Mouse (Mus musculus) CH12.LX (cell line): Measurements from ENCODE around the gene Phgr1. TPM values are rescaled to one million over a fixed set of nuclear protein-coding genes. Genes with fewer than 3 reads are reported as not detected.

Source experiments
- DNase-seq: peaks from one replicate; pipeline ENCODE4 v3.0.0-alpha.2; 2013; ENCODE audit errors: extremely low read depth
- H3K27ac ChIP-seq: 2 replicates; pipeline ENCODE4 v1.5.1; 2012; ENCODE audit warnings: low read depth, mild to moderate bottlenecking, control low read depth, moderate library complexity; ENCODE audit not compliant: insufficient read depth
- H3K27me3 ChIP-seq: replicated peaks from 2 replicates; pipeline ENCODE3; 2012; ENCODE audit warnings: inconsistent platforms
- H3K36me3 ChIP-seq, 2 experiments: replicated peaks in 1 of 2; 2 replicates each; pipeline versions ENCODE3 to v1.6.1; 2012; ENCODE audit warnings: inconsistent platforms in 1 of 2, low read length in 1 of 2, mild to moderate bottlenecking in 1 of 2, mixed read lengths in 1 of 2, moderate library complexity in 1 of 2; ENCODE audit not compliant: control insufficient read depth in 1 of 2, insufficient read depth in 1 of 2
- H3K4me1 ChIP-seq, 2 experiments: 2 replicates each; pipeline ENCODE4 v1.6.1; 2012; ENCODE audit warnings: inconsistent platforms in 1 of 2, moderate library complexity in 1 of 2; ENCODE audit not compliant: insufficient read depth in 2 of 2, control insufficient read depth in 1 of 2
- H3K4me2 ChIP-seq: 2 replicates; pipeline ENCODE4 v1.6.1; 2012; ENCODE audit warnings: low read depth, mild to moderate bottlenecking, control low read depth; ENCODE audit not compliant: poor library complexity, insufficient read depth, severe bottlenecking
- H3K4me3 ChIP-seq, 3 experiments: fragments of 150-350 bp in 1 of 3; sonication (generic) in 1 of 3; replicated peaks in 1 of 3; 2 replicates each; pipeline versions ENCODE3 to v1.5.1; 2011 to 2012; ENCODE audit warnings: low read depth in 2 of 3, low read length in 2 of 3, mild to moderate bottlenecking in 2 of 3, moderate library complexity in 2 of 3, control low read depth in 1 of 3, improper control_type of control experiment in 1 of 3, inconsistent platforms in 1 of 3, mixed read lengths in 1 of 3; ENCODE audit not compliant: poor library complexity in 1 of 3
- H3K79me2 ChIP-seq: replicated peaks from 2 replicates; pipeline ENCODE4 v1.6.1; 2012; ENCODE audit warnings: mild to moderate bottlenecking, moderate library complexity; ENCODE audit not compliant: control insufficient read depth, poor library complexity, insufficient read depth, severe bottlenecking; ENCODE audit errors: extremely low read depth
- H3K9ac ChIP-seq: 2 replicates; pipeline ENCODE4 v1.6.1; 2012; ENCODE audit warnings: low read depth, mild to moderate bottlenecking, control low read depth, moderate library complexity; ENCODE audit not compliant: insufficient read depth
- H3K9me3 ChIP-seq: replicated peaks from 2 replicates; pipeline ENCODE3; 2012; ENCODE audit warnings: low read length, inconsistent platforms, mixed read lengths
- BHLHE40 ChIP-seq: IDR thresholded peaks from 2 replicates; pipeline ENCODE4 v1.6.1; 2011; ENCODE audit warnings: mild to moderate bottlenecking, low read depth, low read length, improper control_type of control experiment
- CHD1 ChIP-seq: IDR thresholded peaks from 2 replicates; pipeline ENCODE4 v1.6.1; 2012; ENCODE audit warnings: low read depth, low read length, improper control_type of control experiment, inconsistent platforms
- CTCF ChIP-seq, 2 experiments: IDR thresholded peaks in 1 of 2; conservative IDR thresholded peaks in 1 of 2; 2 replicates each; pipeline ENCODE4 v1.5.1; 2011 to 2012; ENCODE audit warnings: low read depth in 2 of 2, low read length in 2 of 2, improper control_type of control experiment in 1 of 2, inconsistent platforms in 1 of 2, mild to moderate bottlenecking in 1 of 2, moderate library complexity in 1 of 2
- E2F4 ChIP-seq: IDR thresholded peaks from 2 replicates; pipeline ENCODE4 v1.6.1; 2011; ENCODE audit warnings: low read depth, low read length, improper control_type of control experiment; ENCODE audit not compliant: insufficient replicate concordance
- ELF1 ChIP-seq: IDR thresholded peaks from 2 replicates; pipeline ENCODE4 v1.6.1; 2014; ENCODE audit warnings: low read depth, mild to moderate bottlenecking, inconsistent platforms, low read length, improper control_type of control experiment
- EP300 ChIP-seq: IDR thresholded peaks from 2 replicates; pipeline ENCODE4 v1.6.1; 2011; ENCODE audit warnings: low read length, improper control_type of control experiment
- GABPA ChIP-seq: IDR thresholded peaks from 2 replicates; pipeline ENCODE4 v1.6.1; 2012; ENCODE audit warnings: low read depth, low read length, improper control_type of control experiment, inconsistent platforms; ENCODE audit not compliant: insufficient replicate concordance
- IRF4 ChIP-seq: IDR thresholded peaks from 2 replicates; pipeline ENCODE4 v1.6.1; 2014; ENCODE audit warnings: low read depth, mild to moderate bottlenecking, inconsistent platforms, low read length, improper control_type of control experiment
- KAT2A ChIP-seq: IDR thresholded peaks from 2 replicates; pipeline ENCODE4 v1.6.1; 2012; ENCODE audit warnings: low read length, improper control_type of control experiment, inconsistent platforms; ENCODE audit not compliant: insufficient replicate concordance
- MYC ChIP-seq: IDR thresholded peaks from 2 replicates; pipeline ENCODE4 v1.6.1; 2011; ENCODE audit warnings: low read depth, mild to moderate bottlenecking, improper control_type of control experiment, low read length
- NRF1 ChIP-seq: IDR thresholded peaks from 2 replicates; pipeline ENCODE4 v1.6.1; 2014; ENCODE audit warnings: low read depth, mild to moderate bottlenecking, inconsistent platforms, low read length, improper control_type of control experiment, moderate library complexity
- PAX5 ChIP-seq: IDR thresholded peaks from 2 replicates; pipeline ENCODE4 v1.6.1; 2012; ENCODE audit warnings: low read length, inconsistent platforms, mixed read lengths
- POLR2A ChIP-seq: IDR thresholded peaks from 2 replicates; pipeline ENCODE4 v1.6.1; 2011; ENCODE audit warnings: low read depth, mild to moderate bottlenecking, improper control_type of control experiment, low read length
- POLR2AphosphoS2 ChIP-seq: IDR thresholded peaks from 2 replicates; pipeline ENCODE4 v1.6.1; 2011; ENCODE audit warnings: low read depth, low read length, improper control_type of control experiment
- RAD21 ChIP-seq: IDR thresholded peaks from 2 replicates; pipeline ENCODE4 v1.6.1; 2011; ENCODE audit warnings: low read depth, mild to moderate bottlenecking, low read length, improper control_type of control experiment, moderate library complexity
- RCOR1 ChIP-seq: conservative IDR thresholded peaks from 2 replicates; pipeline ENCODE4 v1.6.1; 2012; ENCODE audit warnings: low read depth, mild to moderate bottlenecking, inconsistent platforms, low read length, improper control_type of control experiment
- SIN3A ChIP-seq: IDR thresholded peaks from 2 replicates; pipeline ENCODE4 v1.6.1; 2012; ENCODE audit warnings: low read length, improper control_type of control experiment, inconsistent platforms
- SMC3 ChIP-seq: IDR thresholded peaks from 2 replicates; pipeline ENCODE4 v1.6.1; 2011; ENCODE audit warnings: low read depth, low read length, improper control_type of control experiment
- TCF12 ChIP-seq: IDR thresholded peaks from 2 replicates; pipeline ENCODE4 v1.6.1; 2014; ENCODE audit warnings: low read depth, mild to moderate bottlenecking, inconsistent platforms, low read length, improper control_type of control experiment
- UBTF ChIP-seq: IDR thresholded peaks from 2 replicates; pipeline ENCODE4 v1.6.1; 2012; ENCODE audit warnings: low read depth, mild to moderate bottlenecking, inconsistent platforms, low read length, improper control_type of control experiment, moderate library complexity
- USF1 ChIP-seq: IDR thresholded peaks from 2 replicates; pipeline ENCODE4 v1.6.1; 2014; ENCODE audit warnings: low read depth, mild to moderate bottlenecking, inconsistent platforms, low read length, improper control_type of control experiment
- USF2 ChIP-seq: conservative IDR thresholded peaks from 2 replicates; pipeline ENCODE4 v1.6.1; 2011; ENCODE audit warnings: low read depth, low read length, improper control_type of control experiment
- ZC3H11A ChIP-seq: IDR thresholded peaks from 2 replicates; pipeline ENCODE4 v1.6.1; 2012; ENCODE audit warnings: low read depth, mild to moderate bottlenecking, inconsistent platforms, low read length, improper control_type of control experiment
- ZMIZ1 ChIP-seq: IDR thresholded peaks from 2 replicates; pipeline ENCODE4 v1.6.1; 2012; ENCODE audit warnings: low read depth, mild to moderate bottlenecking, inconsistent platforms, low read length, improper control_type of control experiment
- ZNF384 ChIP-seq: IDR thresholded peaks from 2 replicates; pipeline ENCODE4 v1.6.1; 2012; ENCODE audit warnings: low read depth, low read length, improper control_type of control experiment, inconsistent platforms
- dilution Hi-C: fragments of 300-500 bp; cut with MboI; formaldehyde crosslinking; loops from 2 replicates; pipeline ENCODE4 v1.14.3; 2020; ENCODE audit warnings: low sequenced_read_pairs; ENCODE audit not compliant: extremely low pct_unique_long_range_greater_than_20kb, extremely low pct_ligation_motif_present
- in situ Hi-C: fragments of 300-500 bp; cut with MboI; formaldehyde crosslinking; loops from 3 replicates; pipeline ENCODE4 v1.14.3; 2019; ENCODE audit warnings: low sequenced_read_pairs, low pct_ligation_motif_present, low pct_unique_long_range_greater_than_20kb, mixed read lengths
- polyA plus RNA-seq: library from polyadenylated mRNA; unstranded; fragments of >175 nt; gene quantifications from 2 replicates; pipeline ENCODE4 v1.2.1, GENCODE M21; 2012; ENCODE audit warnings: low read depth; ENCODE audit not compliant: insufficient read length
- total RNA-seq, 2 experiments: library from RNA; depleted of rRNA; stranded (reverse); fragments of 300-350 nt in 1 of 2; fragments of >200 nt in 1 of 2; gene quantifications; 2 replicates each; pipeline ENCODE4 v1.2.3; 2012 to 2014

Gene Phgr1
- total and polyA plus RNA-seq, 3 experiments, result not detected

DNA sequence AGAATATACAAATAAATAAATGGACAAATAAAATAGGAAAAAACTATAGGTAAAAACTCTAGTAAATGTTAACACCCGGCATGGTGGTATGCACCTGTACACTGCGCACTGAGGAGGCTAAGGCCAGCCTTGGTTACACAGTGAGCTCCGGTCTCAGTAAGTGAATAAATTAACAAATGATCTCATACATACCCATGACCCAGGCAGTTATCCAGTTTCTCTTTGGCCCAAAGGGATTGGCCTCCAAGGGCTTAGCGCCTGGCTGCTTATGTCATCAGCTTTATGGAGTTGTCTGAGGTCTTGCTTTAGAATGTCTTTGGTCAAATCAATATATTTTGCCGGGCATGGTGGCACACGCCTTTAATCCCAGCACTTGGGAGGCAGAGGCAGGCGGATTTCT is 11.1 kb downstream of the Phgr1 start:
- Histone ChIP-seq H3K9me3 (no peaks in the 10 kb centered on the region), H3K9ac (no peak overlapping the region), H3K4me1 (peaks cover 0 to 13% of the 10 kb centered on the region in 2 experiments; a peak in 2 of 4 replicates), H3K79me2 (no peaks in the 10 kb centered on the region), H3K27ac (no peak overlapping the region), H3K4me2 (no peak overlapping the region), H3K4me3 (no peak overlapping the region), H3K27me3 (peaks cover 84% of the 10 kb centered on the region), H3K36me3 (no peaks in the 10 kb centered on the region)
- DNase-seq, result no peak
- TF ChIP-seq USF2 (no peak), BHLHE40 (no peak), E2F4 (no peak), USF1 (no peak), PAX5 (no peak), ZNF384 (no peak), IRF4 (no peak), ELF1 (no peak), SMC3 (no peak), ZC3H11A (no peak), MYC (no peak), GABPA (no peak), TCF12 (no peak), ZMIZ1 (no peak), RAD21 (no peak), EP300 (no peak), NRF1 (no peak)
- dilution Hi-C loops, result no loop called here
- in situ Hi-C loops, result no loop called here

- DNase-seq, result no peak
- Histone ChIP-seq H3K9me3 (no peaks in the 10 kb centered on the region), H3K4me3 (no peak overlapping the region), H3K27ac (no peak overlapping the region), H3K9ac (no peak overlapping the region), H3K4me1 (no peaks in the 10 kb centered on the region), H3K27me3 (peaks cover 80% of the 10 kb centered on the region), H3K36me3 (no peaks in the 10 kb centered on the region), H3K4me2 (no peak overlapping the region), H3K79me2 (no peaks in the 10 kb centered on the region)
- dilution Hi-C loops (no loop called here), in situ Hi-C loops (no loop called here)
- TF ChIP-seq CTCF (conservative IDR thresholded peaks at IDR 0.05 in 1 of 2, IDR thresholded peaks at IDR 0.05 in 1 of 2; ENCODE audit: low read depth in 2 of 2, low read length in 2 of 2) (no peak), MYC (no peak), SIN3A (no peak), RCOR1 (no peak), ZMIZ1 (no peak), UBTF (no peak), CHD1 (no peak), POLR2AphosphoS2 (no peak), ELF1 (no peak), KAT2A (no peak), POLR2A (no peak)
Measured at GRCm38 (mm10) chr2:118786525-118786924, 14.0 kb downstream of the Phgr1 start.
